Mouse (Mus musculus) limb, embryonic 15.5 days (tissue): ENCODE measurements at regions not wholly inside any gene's neighbourhood (a gene's known extent, or its start where the extent isn't known, plus 50 kb on each side); places are given as distances from the start of the nearest gene placed in this dataset.
A peak's percentile ranks its signal among the peaks of the same experiment; 100 is the strongest.

Source experiments
- ATAC-seq: fragments of 200-750 bp; cut with Nextera tagmentation; 2 replicates; pipeline ENCODE4 v1.8.0; 2017; ENCODE audit warnings: low read depth, moderate TSS enrichment; ENCODE audit not compliant: insufficient number of reproducible peaks, low FRiP score, low TSS enrichment
- H3K27ac ChIP-seq: fragments of 300-500 bp; sonication (generic); 2 replicates; pipeline ENCODE4 v1.5.1; 2015; ENCODE audit warnings: moderate library complexity, mild to moderate bottlenecking, inconsistent platforms
- H3K27me3 ChIP-seq: fragments of 300-500 bp; sonication (generic); 2 replicates; pipeline ENCODE4 v1.6.1; 2015; ENCODE audit warnings: inconsistent platforms
- H3K36me3 ChIP-seq: fragments of 300-500 bp; sonication (generic); 2 replicates; pipeline ENCODE4 v1.6.1; 2015; ENCODE audit warnings: inconsistent platforms
- H3K4me1 ChIP-seq: fragments of 300-500 bp; sonication (generic); 2 replicates; pipeline ENCODE4 v1.6.1; 2015; ENCODE audit warnings: inconsistent platforms
- H3K4me2 ChIP-seq: fragments of 300-500 bp; sonication (generic); 2 replicates; pipeline ENCODE4 v1.6.1; 2015; ENCODE audit warnings: mild to moderate bottlenecking, inconsistent platforms
- H3K4me3 ChIP-seq: fragments of 300-500 bp; sonication (generic); 2 replicates; pipeline ENCODE4 v1.5.1; 2015; ENCODE audit warnings: mild to moderate bottlenecking, inconsistent platforms
- H3K9ac ChIP-seq: fragments of 300-500 bp; sonication (generic); 2 replicates; pipeline ENCODE4 v1.6.1; 2015; ENCODE audit warnings: inconsistent platforms
- H3K9me3 ChIP-seq: fragments of 300-500 bp; sonication (generic); 2 replicates; pipeline ENCODE4 v1.6.1; 2016; ENCODE audit warnings: inconsistent platforms
- WGBS: fragments of 180-500 bp; shearing (Covaris S2); methylation state at CpG from one replicate; pipeline ENCODE4 v1.1.7; 2015; 5-methylcytosine and 5-hydroxymethylcytosine counted together

DNA sequence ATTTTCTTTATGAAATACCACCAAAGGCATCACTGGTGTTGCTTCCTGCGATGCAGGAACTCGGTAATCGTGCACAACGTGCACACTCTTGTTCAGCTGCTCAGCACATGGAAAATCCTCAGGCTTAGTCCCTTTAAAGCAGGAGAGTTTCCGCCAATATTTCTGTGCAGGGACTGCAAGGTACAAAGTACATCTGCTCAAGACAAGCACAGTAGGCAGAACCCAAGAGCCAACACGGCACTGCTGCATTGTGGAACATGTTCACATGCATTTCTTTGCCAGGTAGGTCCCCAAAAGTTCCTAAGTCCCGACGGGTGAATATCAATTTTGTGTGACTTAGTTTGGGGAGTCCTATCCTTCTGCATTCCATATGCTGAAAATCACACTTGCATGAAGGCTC is 808.0 kb upstream of the Pou3f3 start:
- H3K27ac ChIP-seq = no peak overlapping the region
- H3K36me3 ChIP-seq = no peaks in the 10 kb centered on the region
- no peak for ATAC-seq
- H3K9ac ChIP-seq = no peak overlapping the region
- no peaks in the 10 kb centered on the region for H3K9me3 ChIP-seq
- peaks cover 7% of the 10 kb centered on the region; the same call in 1 of the 2 replicates for H3K4me1 ChIP-seq
- no peaks in the 10 kb centered on the region for H3K27me3 ChIP-seq
- H3K4me3 ChIP-seq = no peak overlapping the region
- 57% methylated on average over 8 of the region's 8 CpGs for WGBS
- H3K4me2 ChIP-seq = no peak overlapping the region

DNA sequence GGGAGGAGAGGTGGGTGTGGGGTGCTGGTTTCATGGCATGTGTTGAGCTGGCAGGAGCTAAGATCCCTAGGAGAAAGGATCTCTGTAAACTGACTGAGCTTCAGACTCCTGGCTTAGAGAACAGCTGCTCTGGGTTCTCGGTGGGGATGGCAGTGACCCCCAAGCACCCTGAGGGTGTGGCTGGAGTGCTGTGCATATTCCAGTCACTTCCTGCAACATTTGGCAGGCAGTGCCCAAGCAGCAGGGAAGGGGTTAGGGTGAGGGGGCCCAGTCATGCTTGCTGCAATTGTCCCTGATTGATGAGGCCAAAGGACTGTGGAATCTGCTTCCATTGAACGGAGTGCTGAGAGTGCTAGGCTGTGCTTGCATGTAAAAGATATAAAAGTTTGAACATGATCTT is 807.4 kb upstream of the Pou3f3 start:
- 9% methylated on average over 2 of the region's 2 CpGs for WGBS
- Histone ChIP-seq H3K27ac (no peak overlapping the region), H3K4me2 (no peak overlapping the region)

DNA sequence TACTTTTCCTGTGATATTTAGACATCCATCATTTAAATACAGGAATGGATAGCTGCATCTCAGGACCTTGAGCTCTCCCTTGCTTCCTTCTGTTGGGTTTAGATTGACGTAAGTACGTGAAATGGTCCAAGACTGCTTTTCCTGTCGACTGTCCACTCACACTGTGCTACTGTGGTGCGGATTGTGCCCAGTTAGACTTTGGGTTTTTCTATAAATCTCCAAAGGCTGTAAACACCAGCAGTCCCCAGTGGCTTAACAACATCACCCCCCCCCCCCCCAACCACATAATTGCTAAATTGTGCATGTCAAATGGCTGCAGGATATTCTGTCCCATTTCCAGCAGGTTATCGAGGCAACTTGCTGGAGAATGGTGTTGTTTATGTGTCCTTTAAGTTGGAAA is 806.6 kb upstream of the Pou3f3 start:
- Histone ChIP-seq H3K4me1 (peaks cover 7% of the 10 kb centered on the region; the same call in 1 of the 2 replicates), H3K36me3 (no peaks in the 10 kb centered on the region), H3K4me3 (no peak overlapping the region), H3K27ac (no peak overlapping the region), H3K9me3 (no peaks in the 10 kb centered on the region), H3K9ac (no peak overlapping the region), H3K27me3 (no peaks in the 10 kb centered on the region), H3K4me2 (no peak overlapping the region)
- no peak for ATAC-seq
- 44% methylated on average over 5 of the region's 5 CpGs for WGBS

More for the DNA sequence above, 807.4 kb upstream of the Pou3f3 start:
- 0 out of 2 replicates have a peak, but pooled peaks have one; percentile 52 for ATAC-seq
- Histone ChIP-seq H3K9me3 (no peaks in the 10 kb centered on the region), H3K36me3 (no peaks in the 10 kb centered on the region), H3K27me3 (no peaks in the 10 kb centered on the region), H3K4me3 (no peak overlapping the region), H3K4me1 (peaks cover 7% of the 10 kb centered on the region; the same call in 1 of the 2 replicates), H3K9ac (no peak overlapping the region)

GRCm38 (mm10) chr1:41889940-41890339 is 805.6 kb upstream of the Pou3f3 start:
- WGBS = 78% methylated on average over 6 of the region's 6 CpGs
- Histone ChIP-seq H3K9me3 (no peaks in the 10 kb centered on the region), H3K9ac (no peak overlapping the region), H3K36me3 (no peaks in the 10 kb centered on the region), H3K27ac (no peak overlapping the region), H3K4me1 (peaks cover 7% of the 10 kb centered on the region; the same call in 1 of the 2 replicates), H3K27me3 (no peaks in the 10 kb centered on the region), H3K4me2 (no peak overlapping the region), H3K4me3 (no peak overlapping the region)
- ATAC-seq = no peak

GRCm38 (mm10) chr1:41890714-41891689 is 804.6 kb upstream of the Pou3f3 start:
- H3K9me3 ChIP-seq = no peaks in the 10 kb centered on the region
- no peak overlapping the region for H3K9ac ChIP-seq
- peaks cover 7% of the 10 kb centered on the region; the same call in 1 of the 2 replicates for H3K4me1 ChIP-seq
- H3K4me3 ChIP-seq = no peak overlapping the region
- no peaks in the 10 kb centered on the region for H3K36me3 ChIP-seq
- 66% methylated on average over 20 of the region's 20 CpGs for WGBS
- H3K27ac ChIP-seq = no peak overlapping the region
- no peak overlapping the region for H3K4me2 ChIP-seq
- ATAC-seq = no peak
- H3K27me3 ChIP-seq = no peaks in the 10 kb centered on the region

DNA sequence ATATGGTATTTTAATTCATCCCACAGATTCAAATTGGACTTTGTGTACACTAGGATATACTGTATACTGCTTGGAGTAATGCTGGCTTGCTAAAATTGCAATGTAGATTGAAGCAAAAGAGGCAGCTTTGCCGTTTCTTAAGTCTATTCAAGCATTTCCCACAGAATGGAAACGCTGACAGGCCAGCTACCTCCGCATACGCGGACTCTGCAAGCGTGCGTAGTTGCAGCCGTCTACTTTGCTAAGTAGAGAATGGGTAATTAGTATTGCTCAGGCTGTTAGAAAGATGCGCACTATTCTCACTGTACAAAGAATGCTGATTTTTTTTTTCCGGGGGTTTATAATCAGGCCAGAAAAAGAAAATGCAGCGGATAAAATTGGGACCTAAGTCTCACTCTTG is 803.8 kb upstream of the Pou3f3 start:
- Histone ChIP-seq H3K27me3 (no peaks in the 10 kb centered on the region), H3K4me2 (no peak overlapping the region), H3K27ac (no peak overlapping the region), H3K9ac (no peak overlapping the region), H3K9me3 (no peaks in the 10 kb centered on the region), H3K36me3 (no peaks in the 10 kb centered on the region), H3K4me3 (no peak overlapping the region), H3K4me1 (peaks cover 7% of the 10 kb centered on the region; the same call in 1 of the 2 replicates)
- no peak for ATAC-seq
- WGBS = 82% methylated on average over 11 of the region's 11 CpGs

GRCm38 (mm10) chr1:41892376-41892775 is 803.2 kb upstream of the Pou3f3 start:
- ATAC-seq = 0 out of 2 replicates have a peak, but pooled peaks have one; percentile 48
- H3K9me3 ChIP-seq = no peaks in the 10 kb centered on the region
- H3K4me3 ChIP-seq = no peak overlapping the region
- no peaks in the 10 kb centered on the region for H3K27me3 ChIP-seq
- no peak overlapping the region for H3K27ac ChIP-seq
- H3K36me3 ChIP-seq = no peaks in the 10 kb centered on the region
- WGBS = 26% methylated on average over 2 of the region's 2 CpGs
- no peak overlapping the region for H3K4me2 ChIP-seq
- H3K9ac ChIP-seq = no peak overlapping the region
- peaks cover 7% of the 10 kb centered on the region; the same call in 1 of the 2 replicates for H3K4me1 ChIP-seq

GRCm38 (mm10) chr1:41897768-41898330 is 797.7 kb upstream of the Pou3f3 start:
- no peaks in the 10 kb centered on the region for H3K4me1 ChIP-seq
- H3K9ac ChIP-seq = no peak overlapping the region
- H3K27ac ChIP-seq = no peak overlapping the region
- 70% methylated on average over 4 of the region's 4 CpGs for WGBS
- H3K27me3 ChIP-seq = no peaks in the 10 kb centered on the region
- ATAC-seq = no peak
- no peaks in the 10 kb centered on the region for H3K9me3 ChIP-seq
- H3K4me3 ChIP-seq = no peak overlapping the region
- no peak overlapping the region for H3K4me2 ChIP-seq
- H3K36me3 ChIP-seq = no peaks in the 10 kb centered on the region

DNA sequence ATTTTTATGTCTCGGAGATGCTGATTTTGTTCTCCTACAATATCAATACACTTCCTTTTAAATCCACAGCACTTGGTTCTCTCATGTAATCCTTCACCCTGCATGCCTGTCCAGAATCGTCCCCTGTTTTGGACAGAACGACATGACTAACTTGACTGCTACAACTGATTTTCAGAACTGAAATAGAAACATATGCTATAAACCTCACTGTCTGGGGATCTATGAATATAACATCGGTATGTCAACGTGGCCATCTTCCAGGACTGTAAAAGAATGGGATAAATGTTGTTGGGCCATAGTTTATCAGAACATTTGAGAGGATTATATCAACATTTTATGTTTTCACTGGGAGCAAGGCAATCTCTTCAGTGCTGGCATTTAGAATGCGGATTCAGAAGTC is 795.2 kb upstream of the Pou3f3 start:
- WGBS = 69% methylated on average over 6 of the region's 6 CpGs

GRCm38 (mm10) chr1:41905971-41906370 is 789.6 kb upstream of the Pou3f3 start:
- no peaks in the 10 kb centered on the region for H3K9me3 ChIP-seq
- ATAC-seq = no peak
- no peaks in the 10 kb centered on the region for H3K4me1 ChIP-seq
- no peak overlapping the region for H3K9ac ChIP-seq
- no peaks in the 10 kb centered on the region for H3K36me3 ChIP-seq
- no peaks in the 10 kb centered on the region for H3K27me3 ChIP-seq
- H3K4me2 ChIP-seq = no peak overlapping the region
- no peak overlapping the region for H3K27ac ChIP-seq
- 75% methylated on average over 5 of the region's 5 CpGs for WGBS
- H3K4me3 ChIP-seq = no peak overlapping the region

More for the DNA sequence above, 795.2 kb upstream of the Pou3f3 start:
- no peaks in the 10 kb centered on the region for H3K4me1 ChIP-seq
- H3K9ac ChIP-seq = no peak overlapping the region
- no peaks in the 10 kb centered on the region for H3K9me3 ChIP-seq
- no peak overlapping the region for H3K4me2 ChIP-seq
- no peak for ATAC-seq
- no peak overlapping the region for H3K27ac ChIP-seq
- no peaks in the 10 kb centered on the region for H3K27me3 ChIP-seq
- no peak overlapping the region for H3K4me3 ChIP-seq
- no peaks in the 10 kb centered on the region for H3K36me3 ChIP-seq

DNA sequence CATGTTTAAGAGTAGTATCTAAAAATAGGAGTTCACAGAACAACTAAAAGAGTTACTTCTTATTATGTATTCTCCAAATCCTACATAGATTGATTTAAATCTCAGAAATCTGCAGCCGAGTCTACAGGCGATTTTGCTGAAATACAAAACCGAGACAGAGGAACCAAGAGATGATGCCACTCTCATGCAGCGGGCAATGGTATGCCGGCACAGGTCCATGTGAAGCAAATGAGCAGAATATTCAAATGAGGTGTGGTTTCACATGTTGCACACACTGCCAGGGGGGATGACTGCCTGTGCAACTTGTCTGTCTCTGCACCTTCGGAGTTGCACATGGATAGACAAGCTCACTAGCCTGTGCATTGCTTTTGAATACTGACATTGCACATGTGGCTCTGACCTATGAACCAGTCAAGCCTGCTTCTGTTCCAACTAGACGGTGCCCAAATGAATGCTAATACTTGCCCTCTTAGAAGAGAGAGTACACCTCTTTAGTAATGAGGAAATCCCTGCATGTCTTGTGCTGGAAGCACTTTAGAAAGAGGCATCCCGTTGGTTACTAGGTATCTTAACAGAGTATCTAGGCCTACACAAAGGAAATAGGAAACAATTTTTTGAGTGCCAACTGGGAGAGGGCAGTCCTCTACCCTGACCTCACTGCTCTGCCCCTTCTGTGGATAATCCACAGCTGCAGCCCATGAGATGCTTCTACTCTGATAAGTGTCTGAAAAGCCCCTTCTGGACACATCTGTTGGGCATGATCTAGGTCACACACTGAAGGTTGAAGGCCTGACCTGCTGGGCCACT is 787.4 kb upstream of the Pou3f3 start:
- no peak for ATAC-seq
- no peak overlapping the region for H3K27ac ChIP-seq
- H3K36me3 ChIP-seq = no peaks in the 10 kb centered on the region
- no peaks in the 10 kb centered on the region for H3K4me1 ChIP-seq
- H3K4me2 ChIP-seq = no peak overlapping the region
- no peak overlapping the region for H3K4me3 ChIP-seq
- H3K9me3 ChIP-seq = no peaks in the 10 kb centered on the region
- WGBS = 85% methylated on average over 8 of the region's 8 CpGs
- H3K27me3 ChIP-seq = no peaks in the 10 kb centered on the region
- H3K9ac ChIP-seq = no peak overlapping the region

- H3K27me3 ChIP-seq = no peaks in the 10 kb centered on the region
- H3K9me3 ChIP-seq = no peaks in the 10 kb centered on the region
- ATAC-seq = no peak
- H3K9ac ChIP-seq = no peak overlapping the region
- no peak overlapping the region for H3K4me2 ChIP-seq
- H3K4me1 ChIP-seq = no peaks in the 10 kb centered on the region
- H3K36me3 ChIP-seq = no peaks in the 10 kb centered on the region
- H3K4me3 ChIP-seq = no peak overlapping the region
- WGBS = 67% methylated on average over 5 of the region's 5 CpGs
- no peak overlapping the region for H3K27ac ChIP-seq
Measured at GRCm38 (mm10) chr1:41908808-41909110, 786.8 kb upstream of the Pou3f3 start.
